Mouse (Mus musculus): ENCODE results near the gene Gfap.

GRCm38 (mm10) chr11:102845926-102846325 is 54.8 kb downstream of the Gfap start:
- TF ChIP-seq GATA1 (IDR thresholded peaks at IDR 0.05; ENCODE audit: borderline replicate concordance, low read length) (no peak), FLI1 (IDR thresholded peaks at IDR 0.05; ENCODE audit: low read length) (no peak)
